Mouse (Mus musculus) liver, embryonic 16.5 days (tissue): Measurements from ENCODE around the gene Lats2. TPM values are rescaled to one million over a fixed set of nuclear protein-coding genes. Genes with fewer than 3 reads are reported as not detected.

Source experiments
- ATAC-seq: fragments of 200-750 bp; cut with Nextera tagmentation; 2 replicates; pipeline ENCODE4 v1.8.0; 2017; ENCODE audit warnings: low read depth, mild to moderate bottlenecking, moderate number of reproducible peaks, moderate library complexity
- H3K27ac ChIP-seq: fragments of 300-500 bp; sonication (generic); 2 replicates; pipeline ENCODE4 v1.5.1; 2014; ENCODE audit warnings: mild to moderate bottlenecking, low read length
- H3K27me3 ChIP-seq: fragments of 300-500 bp; sonication (generic); 2 replicates; pipeline ENCODE4 v1.6.1; 2014; ENCODE audit warnings: low read depth, low read length, mixed read lengths; ENCODE audit not compliant: control insufficient read depth, insufficient read depth
- H3K36me3 ChIP-seq: fragments of 300-500 bp; sonication (generic); 2 replicates; pipeline ENCODE4 v1.6.1; 2014; ENCODE audit warnings: mild to moderate bottlenecking; ENCODE audit not compliant: control insufficient read depth, insufficient read depth
- H3K4me1 ChIP-seq: fragments of 300-500 bp; sonication (generic); 2 replicates; pipeline ENCODE4 v1.6.1; 2014; ENCODE audit warnings: low read depth, low read length, mixed read lengths; ENCODE audit not compliant: control insufficient read depth
- H3K4me2 ChIP-seq: fragments of 300-500 bp; sonication (generic); 2 replicates; pipeline ENCODE4 v1.6.1; 2014; ENCODE audit warnings: low read depth, low read length, mixed read lengths
- H3K4me3 ChIP-seq: fragments of 300-500 bp; sonication (generic); 2 replicates; pipeline ENCODE4 v1.5.1; 2014; ENCODE audit warnings: low read depth, mild to moderate bottlenecking, low read length
- H3K9ac ChIP-seq: fragments of 300-500 bp; sonication (generic); 2 replicates; pipeline ENCODE4 v1.6.1; 2014; ENCODE audit warnings: low read depth, low read length
- H3K9me3 ChIP-seq: fragments of 300-500 bp; sonication (generic); replicated peaks from 2 replicates; pipeline ENCODE4 v1.6.1; 2016; ENCODE audit warnings: low read length; ENCODE audit not compliant: control insufficient read depth
- WGBS: fragments of 180-500 bp; shearing (Covaris S2); extraction: QIAGEN DNeasy Blood & Tissue Kit; methylation state at CpG from one replicate; pipeline ENCODE4 v1.1.7; 2014; ENCODE audit not compliant: insufficient replicate concordance; 5-methylcytosine and 5-hydroxymethylcytosine counted together
- polyA plus RNA-seq: library from polyadenylated mRNA; unstranded; fragments of >200 nt; fragmentation: Nextera tagmentation; extraction: Ambion mirVana; gene quantifications from 2 replicates; pipeline ENCODE4 v1.2.1, GENCODE M21; 2015

The Lats2 gene
- polyA plus RNA-seq, 1 experiment from 2014 or later = 6.1 TPM

- WGBS = 76% methylated on average over 4 of the region's 4 CpGs
- ATAC-seq = no peak
- Histone ChIP-seq H3K4me3 (no peak overlapping the region), H3K4me2 (no peak overlapping the region), H3K27me3 (no peaks in the 10 kb centered on the region), H3K4me1 (peaks cover 25% of the 10 kb centered on the region), H3K27ac (no peak overlapping the region), H3K9ac (no peak overlapping the region), H3K36me3 (no peaks in the 10 kb centered on the region), H3K9me3 (no peaks in the 10 kb centered on the region)
These were observed 51.5 kb downstream of the Lats2 start for GRCm38 (mm10) chr14:57706760-57707099.

GRCm38 (mm10) chr14:57705759-57706158 lies 52.4 kb downstream of the Lats2 start:
- Histone ChIP-seq H3K36me3 (no peaks in the 10 kb centered on the region), H3K27ac (no peak overlapping the region), H3K4me2 (no peak overlapping the region), H3K27me3 (no peaks in the 10 kb centered on the region), H3K4me1 (peaks cover 22% of the 10 kb centered on the region), H3K9me3 (no peaks in the 10 kb centered on the region), H3K9ac (no peak overlapping the region), H3K4me3 (no peak overlapping the region)
- 76% methylated on average over 4 of the region's 4 CpGs for WGBS
- ATAC-seq = no peak

DNA sequence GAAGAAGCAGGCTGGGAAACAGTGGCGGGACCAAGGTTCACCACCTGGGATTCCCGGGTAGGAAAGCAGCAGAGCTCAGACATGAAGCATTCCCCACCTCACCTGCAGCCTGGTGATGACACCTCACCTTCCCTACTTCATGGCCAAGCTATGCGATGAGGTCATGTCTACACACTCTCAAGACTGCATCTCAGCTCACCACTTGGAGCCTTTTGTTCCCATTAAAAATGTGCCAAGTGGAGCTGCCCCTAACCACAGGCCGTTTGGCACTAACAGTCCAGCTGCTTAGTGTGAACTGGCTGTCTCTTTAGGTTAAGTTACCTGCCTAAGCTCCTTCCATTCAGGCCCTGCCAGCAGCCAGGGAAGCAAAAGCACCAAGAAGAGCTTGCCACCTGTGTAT lies 53.1 kb downstream of the Lats2 start:
- Histone ChIP-seq H3K9ac (no peak overlapping the region), H3K36me3 (no peaks in the 10 kb centered on the region; the same call in 1 of the 2 replicates), H3K9me3 (no peaks in the 10 kb centered on the region), H3K27me3 (no peaks in the 10 kb centered on the region), H3K4me1 (peaks cover 15% of the 10 kb centered on the region), H3K27ac (no peak overlapping the region), H3K4me2 (no peak overlapping the region), H3K4me3 (no peak overlapping the region)
- 69% methylated on average over 4 of the region's 4 CpGs for WGBS
- ATAC-seq = no peak

- H3K27me3 ChIP-seq = no peaks in the 10 kb centered on the region
- no peak overlapping the region for H3K4me2 ChIP-seq
- H3K36me3 ChIP-seq = peaks cover 8% of the 10 kb centered on the region
- WGBS = 64% methylated on average over 12 of the region's 12 CpGs
- H3K9me3 ChIP-seq = no peaks in the 10 kb centered on the region
- peaks cover 6% of the 10 kb centered on the region for H3K4me1 ChIP-seq
- H3K9ac ChIP-seq = no peak overlapping the region
- H3K27ac ChIP-seq = no peak overlapping the region
- H3K4me3 ChIP-seq = no peak overlapping the region
- no peak for ATAC-seq
These were observed 56.2 kb downstream of the Lats2 start for GRCm38 (mm10) chr14:57701915-57702477.

DNA sequence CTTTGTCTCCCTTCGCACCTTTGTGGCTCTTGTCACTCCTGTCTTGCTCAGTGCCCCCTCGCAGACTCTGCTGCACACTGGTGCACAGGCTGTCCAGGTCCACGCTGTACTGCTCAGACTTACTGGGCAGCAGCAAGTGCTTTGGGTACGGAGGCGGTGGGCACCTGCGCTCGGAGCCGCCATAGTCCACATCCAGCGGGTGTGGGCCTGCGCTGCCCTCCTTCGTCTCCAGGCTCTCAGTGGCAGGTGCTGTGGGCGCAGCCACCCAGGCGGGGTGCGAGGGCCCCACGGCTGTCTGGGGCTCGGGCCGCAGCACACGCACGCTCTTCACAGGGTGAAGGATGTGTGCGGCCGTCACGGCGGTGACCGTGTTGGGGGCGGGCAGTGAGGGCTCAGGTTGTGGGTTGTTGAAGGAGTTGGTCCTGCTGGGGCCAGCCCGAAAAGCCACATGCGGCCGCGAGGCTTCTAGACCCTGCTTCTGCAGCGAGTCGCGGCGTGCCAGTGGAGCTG lies 58.7 kb downstream of the Lats2 start:
- Histone ChIP-seq H3K4me1 (peaks cover 6% of the 10 kb centered on the region), H3K9me3 (no peaks in the 10 kb centered on the region), H3K9ac (no peak overlapping the region), H3K27ac (no peak overlapping the region), H3K27me3 (no peaks in the 10 kb centered on the region), H3K36me3 (peaks cover 15% of the 10 kb centered on the region), H3K4me3 (no peak overlapping the region), H3K4me2 (no peak overlapping the region)
- 90% methylated on average over 33 of the region's 33 CpGs for WGBS
- no peak for ATAC-seq

- Histone ChIP-seq H3K27me3 (no peaks in the 10 kb centered on the region), H3K36me3 (peaks cover 17% of the 10 kb centered on the region), H3K27ac (no peak overlapping the region), H3K9me3 (no peaks in the 10 kb centered on the region), H3K4me3 (no peak overlapping the region), H3K4me1 (peaks cover 6% of the 10 kb centered on the region), H3K9ac (no peak overlapping the region), H3K4me2 (no peak overlapping the region)
- ATAC-seq = no peak
- 80% methylated on average over 10 of the region's 10 CpGs for WGBS
These were observed 59.2 kb downstream of the Lats2 start for GRCm38 (mm10) chr14:57699016-57699415.

DNA sequence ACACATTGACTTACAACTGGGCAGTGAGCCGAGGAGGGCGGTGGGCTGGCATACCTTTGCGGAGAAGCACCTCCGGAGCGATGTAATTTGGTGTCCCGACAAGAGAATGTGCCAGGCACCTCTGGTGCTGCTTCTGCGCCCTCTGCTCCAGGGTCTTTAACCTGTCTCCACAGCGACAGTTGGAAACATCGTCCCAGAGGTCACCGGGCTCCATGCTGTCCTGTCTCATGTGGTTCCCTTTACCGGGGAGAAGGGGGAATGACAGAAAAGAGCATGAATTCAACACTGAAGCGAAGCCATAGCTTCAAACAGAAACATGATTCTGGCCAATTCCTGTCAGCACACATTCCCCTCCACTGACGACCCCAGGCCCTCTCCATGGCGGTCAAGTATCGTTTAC lies 62.1 kb downstream of the Lats2 start:
- WGBS = 86% methylated on average over 15 of the region's 15 CpGs
- Histone ChIP-seq H3K27me3 (no peaks in the 10 kb centered on the region), H3K9me3 (no peaks in the 10 kb centered on the region), H3K4me2 (no peak overlapping the region), H3K4me1 (peaks cover 15% of the 10 kb centered on the region), H3K4me3 (no peak overlapping the region), H3K9ac (no peak overlapping the region), H3K27ac (no peak overlapping the region), H3K36me3 (peaks cover 26% of the 10 kb centered on the region)
- ATAC-seq = no peak

GRCm38 (mm10) chr14:57695550-57695949 lies 62.6 kb downstream of the Lats2 start:
- WGBS = 82% methylated on average over 8 of the region's 8 CpGs
- H3K36me3 ChIP-seq = peaks cover 30% of the 10 kb centered on the region
- H3K27ac ChIP-seq = no peak overlapping the region
- H3K4me1 ChIP-seq = peaks cover 19% of the 10 kb centered on the region
- H3K9ac ChIP-seq = no peak overlapping the region
- no peaks in the 10 kb centered on the region for H3K27me3 ChIP-seq
- no peak overlapping the region for H3K4me3 ChIP-seq
- no peaks in the 10 kb centered on the region for H3K9me3 ChIP-seq
- ATAC-seq = no peak
- no peak overlapping the region for H3K4me2 ChIP-seq

- no peak overlapping the region for H3K4me3 ChIP-seq
- no peak overlapping the region for H3K4me2 ChIP-seq
- no peaks in the 10 kb centered on the region for H3K27me3 ChIP-seq
- H3K4me1 ChIP-seq = peaks cover 19% of the 10 kb centered on the region
- ATAC-seq = no peak
- no peak overlapping the region for H3K9ac ChIP-seq
- 88% methylated on average over 16 of the region's 16 CpGs for WGBS
- H3K27ac ChIP-seq = no peak overlapping the region
- peaks cover 24% of the 10 kb centered on the region for H3K36me3 ChIP-seq
- no peaks in the 10 kb centered on the region for H3K9me3 ChIP-seq
These were observed 63.9 kb downstream of the Lats2 start for GRCm38 (mm10) chr14:57694246-57694645.
